Mouse (Mus musculus) forebrain, embryonic 12.5 days (tissue): Measurements from ENCODE around the gene Eif1ad. TPM values are rescaled to one million over a fixed set of nuclear protein-coding genes. Genes with fewer than 3 reads are reported as not detected.

Experiments used
- polyA plus RNA-seq: library from polyadenylated mRNA; unstranded; fragments of >200 nt; fragmentation: Nextera tagmentation; extraction: Ambion mirVana; gene quantifications from 2 replicates; pipeline ENCODE4 v1.2.1, GENCODE M21; 2016

Gene Eif1ad
- polyA plus RNA-seq, 1 experiment from 2014 or later, result 75.7 TPM

Other genes starting within 250 kb of the Eif1ad start
- 45.8 and 46.0 TPM in 2 replicates for gene Klc2, start 248.2 kb upstream of the Eif1ad start, polyA plus RNA-seq
- 29.4 and 30.9 TPM in 2 replicates for gene Pacs1, start 93.6 kb upstream of the Eif1ad start, polyA plus RNA-seq
- gene Sf3b2, start 71.3 kb upstream of the Eif1ad start, polyA plus RNA-seq, result 415 and 417 TPM in 2 replicates
- 17.5 and 21.8 TPM in 2 replicates for gene Gal3st3, start 68.4 kb upstream of the Eif1ad start, polyA plus RNA-seq
- not detected in 2 replicates for gene Catsper1, start 31.0 kb upstream of the Eif1ad start, polyA plus RNA-seq
- 0.66 and 0.67 TPM in 2 replicates for gene Cst6, start 17.2 kb upstream of the Eif1ad start, polyA plus RNA-seq
- gene Banf1, start 427 bp downstream of the Eif1ad start, polyA plus RNA-seq, result 416 and 423 TPM in 2 replicates
- gene Sart1, start 22.0 kb downstream of the Eif1ad start, polyA plus RNA-seq, result 113 and 125 TPM in 2 replicates
- gene Tsga10ip, start 35.8 kb downstream of the Eif1ad start, polyA plus RNA-seq, result not detected in 2 replicates
- gene Drap1, start 58.2 kb downstream of the Eif1ad start, polyA plus RNA-seq, result 257 and 260 TPM in 2 replicates
- 48.3 and 50.8 TPM in 2 replicates for gene AI837181, start 58.4 kb downstream of the Eif1ad start, polyA plus RNA-seq
- gene Fosl1, start 80.8 kb downstream of the Eif1ad start, polyA plus RNA-seq, result not detected in 2 replicates
- 8.0 and 9.0 TPM in 2 replicates for gene Ccdc85b, start 91.2 kb downstream of the Eif1ad start, polyA plus RNA-seq
- gene Fibp, start 93.9 kb downstream of the Eif1ad start, polyA plus RNA-seq, result 122 and 128 TPM in 2 replicates
- gene Ctsw, start 101.8 kb downstream of the Eif1ad start, polyA plus RNA-seq, result 3.1 and 3.7 TPM in 2 replicates
- gene Efemp2, start 107.2 kb downstream of the Eif1ad start, polyA plus RNA-seq, result 40.2 and 41.9 TPM in 2 replicates
- 40.6 and 42.7 TPM in 2 replicates for gene Mus81, start 121.7 kb downstream of the Eif1ad start, polyA plus RNA-seq
- gene Cfl1, start 123.7 kb downstream of the Eif1ad start, polyA plus RNA-seq, result 3,168 and 3,195 TPM in 2 replicates
- gene 1700020D05Rik, start 137.0 kb downstream of the Eif1ad start, polyA plus RNA-seq, result 0.26 TPM in 1 of 2 replicates, not detected in the other
- gene Snx32, start 143.8 kb downstream of the Eif1ad start, polyA plus RNA-seq, result 29.3 and 29.5 TPM in 2 replicates
- gene Ovol1, start 193.9 kb downstream of the Eif1ad start, polyA plus RNA-seq, result 0.22 and 0.27 TPM in 2 replicates
- 1.6 TPM in 2 replicates for gene Ap5b1, start 201.3 kb downstream of the Eif1ad start, polyA plus RNA-seq
- 162 and 191 TPM in 2 replicates for gene Rnaseh2c, start 235.1 kb downstream of the Eif1ad start, polyA plus RNA-seq
- gene Kat5, start 243.5 kb downstream of the Eif1ad start, polyA plus RNA-seq, result 65.7 and 77.2 TPM in 2 replicates